Mouse (Mus musculus) cortical plate, adult 2 months (tissue): ENCODE results near the gene Crocc2.

ENCODE experiments used
- CTCF ChIP-seq: fragments of 200-500 bp; IDR thresholded peaks from 2 replicates; pipeline ENCODE4 v1.5.1; 2011; ENCODE audit warnings: mild to moderate bottlenecking, control low read depth, low read length; ENCODE audit not compliant: insufficient read depth; ENCODE audit errors: extremely low read depth
- POLR2A ChIP-seq: fragments of 200-500 bp; IDR thresholded peaks from 2 replicates; pipeline ENCODE4 v1.6.1; 2011; ENCODE audit warnings: mild to moderate bottlenecking, low read length, control low read depth; ENCODE audit not compliant: insufficient read depth; ENCODE audit errors: extremely low read depth

DNA sequence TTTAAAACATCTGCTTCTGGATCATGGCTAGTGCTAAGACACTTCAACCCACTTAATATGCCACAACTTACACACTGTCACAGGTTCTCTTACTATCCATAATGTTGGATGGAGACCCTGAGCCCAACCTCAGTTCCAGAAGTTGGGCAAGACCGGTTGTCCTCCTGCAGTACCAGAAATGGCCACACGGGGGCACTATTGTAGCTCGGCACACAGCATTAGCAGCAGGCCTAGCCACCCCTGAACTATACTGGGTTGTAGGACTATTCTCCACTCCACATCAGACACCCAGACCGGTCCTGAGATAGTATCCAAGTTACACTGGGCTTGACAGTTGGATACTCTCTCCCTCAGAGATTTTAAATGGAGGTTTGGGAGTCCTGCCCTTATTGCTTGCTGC is 5.9 kb downstream of the Crocc2 start:
- TF ChIP-seq POLR2A (no peak), CTCF (peak; percentile 97)
